Mouse (Mus musculus): ENCODE measurements around the gene Kcnk18. TPM values are rescaled to one million over a fixed set of nuclear protein-coding genes. Genes with fewer than 3 reads are reported as not detected.

Gene Kcnk18
- polyA plus RNA-seq (2017; shearing (Covaris generic)): not detected

GRCm38 (mm10) chr19:59218991-59219390 lies at the start of gene Kcnk18:
TSS of gene Kcnk18 (plus strand) at chr19:59219214.

GRCm38 (mm10) chr19:59169936-59170765 lies 48.9 kb upstream of the Kcnk18 start, which contains the start of gene Vax1:
TSS of gene Vax1 (minus strand) at chr19:59170056.

GRCm38 (mm10) chr19:59260718-59261442 lies 41.9 kb downstream of the Kcnk18 start, which contains the start of gene Slc18a2:
TSS of gene Slc18a2 (plus strand) at chr19:59260896.

Other genes with a start within 250 kb of the Kcnk18 start
- gene Shtn1, start 143.1 kb upstream of the Kcnk18 start, polyA plus RNA-seq (2017; shearing (Covaris generic)): 0.71 TPM
- gene Vax1, start 49.2 kb upstream of the Kcnk18 start, polyA plus RNA-seq (2017; shearing (Covaris generic)): not detected
- gene Slc18a2, start 41.7 kb downstream of the Kcnk18 start, polyA plus RNA-seq (2017; shearing (Covaris generic)): 5.4 TPM
- 65.0 TPM for gene Rps12-ps3, start 103.1 kb downstream of the Kcnk18 start, polyA plus RNA-seq (2017; shearing (Covaris generic))
- 28.1 TPM for gene Pdzd8, start 126.6 kb downstream of the Kcnk18 start, polyA plus RNA-seq (2017; shearing (Covaris generic))
- not detected for gene Emx2, start 239.2 kb downstream of the Kcnk18 start, polyA plus RNA-seq (2017; shearing (Covaris generic))